Mouse (Mus musculus): ENCODE data around the gene Cdk11b. TPM values are rescaled to one million over a fixed set of nuclear protein-coding genes. Genes with fewer than 3 reads are reported as not detected.
"Not testable (repeated sequence)": the region's sequence is repeated elsewhere in the genome, so short reads cannot be mapped to it uniquely, and the experiment has no call there.

Gene Cdk11b
- total RNA-seq, 2 experiments from 2014 or later, result 32.1 to 34.2 TPM

DNA sequence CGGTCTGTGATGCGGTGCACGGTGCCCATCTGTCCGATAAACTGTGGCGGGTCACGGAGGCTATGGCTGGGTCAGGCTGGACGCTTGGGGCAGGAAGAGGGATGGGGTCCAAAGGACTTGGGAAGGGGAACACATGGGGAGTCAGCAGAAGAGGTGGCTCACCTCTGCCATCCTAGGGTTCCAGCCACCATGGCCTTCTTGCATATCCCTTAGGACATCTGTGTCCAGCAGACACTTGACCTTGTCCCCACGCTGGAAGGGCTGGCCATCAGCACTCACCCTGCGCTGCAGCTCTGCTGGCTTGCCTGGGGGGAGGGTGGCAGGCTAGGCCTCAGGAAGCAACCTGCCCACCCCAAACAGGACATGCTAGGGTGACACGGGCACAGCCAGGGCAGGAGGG lies 34.3 kb downstream of the Cdk11b start:
- DNase-seq, result no peak
- intact Hi-C loops (cut with DNase I), result no loop called here

DNA sequence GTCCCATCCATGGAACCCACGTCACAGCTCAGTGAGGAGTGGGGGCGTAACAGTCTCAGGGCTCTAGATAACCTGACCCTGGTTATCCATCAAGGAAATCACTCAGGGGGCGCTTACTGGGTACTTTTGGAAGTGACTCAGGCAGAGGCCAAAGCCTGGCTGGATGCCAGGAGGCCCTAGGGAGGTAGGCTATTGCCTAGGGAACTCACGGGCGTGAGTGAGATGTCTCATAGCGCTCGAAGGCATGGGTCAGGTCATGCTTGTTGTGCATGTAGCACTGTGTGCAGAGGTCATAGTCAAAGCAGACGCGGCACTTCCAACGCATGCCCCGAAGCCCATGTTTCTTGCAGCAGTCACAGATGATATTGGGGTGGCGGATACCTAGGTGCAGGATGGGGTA lies 36.0 kb downstream of the Cdk11b start:
- no peak for DNase-seq
- intact Hi-C loops (cut with DNase I), result no loop called here

DNA sequence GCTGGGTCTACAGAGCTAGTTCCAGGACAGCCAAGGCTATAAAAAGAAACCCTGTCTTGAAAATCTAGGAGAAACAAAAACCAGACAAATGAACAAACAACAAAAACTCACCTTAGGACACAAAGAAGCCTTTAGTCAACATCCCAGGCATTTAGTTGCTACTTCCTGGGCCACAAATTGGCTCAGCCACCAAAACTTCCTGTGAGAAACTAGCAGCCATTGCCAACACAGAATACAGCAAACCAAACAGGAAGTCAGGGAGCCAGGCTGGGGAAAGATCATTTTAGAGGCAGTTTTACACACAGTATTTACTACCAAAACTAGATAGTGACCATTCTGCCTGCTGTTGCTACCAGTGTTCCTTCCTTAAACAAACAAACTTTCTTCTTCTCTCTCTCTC lies 42.2 kb downstream of the Cdk11b start:
- intact Hi-C loops (cut with DNase I), result loop anchor here (5.0 kb wide), 1 partner anchor 40 kb away; no protein-coding TSS in a partner anchor
- DNase-seq, result no peak

DNA sequence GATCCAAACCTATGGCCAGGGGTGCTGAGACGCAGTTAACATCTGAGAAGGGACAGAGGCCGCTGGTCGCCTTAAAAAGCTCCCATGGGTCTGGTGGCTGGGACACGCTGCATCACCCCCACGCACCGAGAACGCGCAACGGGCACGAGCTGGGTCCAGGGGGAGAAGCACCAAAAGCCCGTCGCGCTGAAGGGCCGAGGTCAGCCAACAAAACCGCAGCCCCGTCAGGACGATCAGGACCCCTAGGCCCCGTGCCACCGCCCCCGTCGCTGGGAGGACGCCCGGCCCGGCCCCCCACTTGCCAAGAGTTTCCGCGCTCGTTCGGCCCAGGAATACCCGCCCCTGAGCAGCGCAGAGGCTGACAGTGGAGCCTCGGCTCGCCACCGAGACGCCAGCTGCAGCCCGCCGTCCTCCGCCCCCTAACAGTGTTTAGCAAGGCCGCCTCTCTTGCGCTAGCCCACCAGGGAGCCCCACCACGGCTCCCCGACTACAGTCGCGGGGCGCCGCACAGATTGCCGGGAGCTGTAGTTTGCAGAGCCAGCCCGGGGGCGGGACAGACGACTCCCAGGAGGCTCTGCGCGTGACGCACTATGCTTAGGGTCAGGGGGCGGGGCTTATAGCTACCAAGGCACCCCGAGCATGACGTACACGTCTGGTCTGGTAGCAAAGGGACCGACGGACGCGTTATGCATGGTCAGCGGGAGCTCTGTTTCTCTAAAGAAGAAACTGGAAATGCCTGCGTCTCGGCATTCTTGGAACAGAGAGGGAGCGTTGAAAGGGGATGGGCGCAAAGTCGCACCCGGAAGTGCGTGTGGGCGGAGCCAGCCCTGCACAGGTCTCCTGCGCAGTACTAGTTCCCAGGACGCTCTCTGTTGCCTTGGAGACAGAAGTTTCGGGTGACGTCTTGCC lies 44.3 kb downstream of the Cdk11b start, which contains the start of gene Mib2:
Gene Mib2, minus strand, starts transcription at position 510 of the 909 bp plus-strand sequence.
- peak; percentile 95 to 98 for DNase-seq
- intact Hi-C loops (cut with DNase I), result loop anchor here (5.0 kb wide), 1 partner anchor 42 kb away; no protein-coding TSS in a partner anchor

DNA sequence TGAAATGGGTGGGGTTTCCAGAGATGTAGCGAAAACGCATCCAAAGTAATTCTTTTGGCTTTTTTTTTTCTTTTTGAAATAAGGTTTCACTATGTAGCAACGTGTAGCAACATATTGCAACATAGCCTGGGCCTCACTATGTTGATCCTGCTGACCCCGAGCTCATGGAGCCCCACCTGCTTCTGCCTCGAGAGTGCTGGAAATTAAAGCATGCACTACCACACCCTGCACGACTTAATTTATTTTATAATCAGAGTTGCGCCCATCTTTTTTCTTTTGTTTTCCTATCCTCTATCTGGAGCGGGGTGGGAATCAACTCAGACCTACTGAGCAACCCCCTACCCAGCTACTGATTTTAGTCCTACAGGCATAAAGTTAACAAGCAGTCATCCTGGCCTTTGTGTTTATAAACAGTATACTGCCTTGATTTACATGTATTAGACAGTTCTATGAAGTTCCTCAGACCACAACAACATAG lies 45.0 kb downstream of the Cdk11b start:
- intact Hi-C loops (cut with DNase I), result loop anchor here (5.0 kb wide), 1 partner anchor 42 kb away; no protein-coding TSS in a partner anchor
- no peak for DNase-seq

DNA sequence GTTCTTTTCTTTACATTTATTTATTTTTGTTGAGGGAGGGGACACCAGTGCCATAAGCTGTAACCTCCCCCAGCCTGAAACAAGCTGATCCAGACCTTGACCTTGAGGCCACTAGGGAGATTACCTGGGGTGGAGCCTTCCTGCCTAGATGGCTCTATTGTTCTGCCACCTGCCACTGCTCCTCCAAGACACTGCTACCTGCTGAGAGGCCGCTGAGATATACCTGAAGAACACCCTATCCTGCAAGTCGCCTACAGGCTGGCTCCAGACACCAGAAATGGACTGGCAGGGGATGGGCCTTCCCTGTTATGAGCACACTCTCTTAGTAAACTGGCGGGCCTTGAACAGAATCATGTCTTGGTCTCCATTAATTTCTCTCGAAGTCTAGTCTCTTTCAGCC lies 45.6 kb downstream of the Cdk11b start:
- DNase-seq; intact Hi-C loops (cut with DNase I): not testable (repeated sequence)

DNA sequence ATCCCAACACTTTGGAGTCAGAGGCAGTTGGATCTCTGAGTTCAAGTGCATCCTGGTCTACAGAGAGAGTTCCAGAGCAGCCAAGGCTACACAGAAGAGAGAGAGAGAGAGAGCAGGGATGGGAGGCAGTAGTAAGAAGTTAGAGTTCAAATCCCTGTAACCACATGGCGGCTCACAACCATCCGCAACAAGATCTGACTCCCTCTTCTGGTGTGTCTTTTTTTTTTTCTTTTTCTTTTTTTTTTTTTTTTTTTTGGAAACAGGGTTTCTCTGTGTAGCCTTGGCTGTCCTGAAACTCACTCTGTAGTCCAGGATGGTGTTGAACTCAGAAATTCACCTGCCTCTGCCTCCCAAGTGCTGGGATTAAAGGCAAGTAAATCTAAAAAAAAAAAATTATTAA lies 47.4 kb downstream of the Cdk11b start:
- DNase-seq, result no peak
- intact Hi-C loops (cut with DNase I), result no loop called here

DNA sequence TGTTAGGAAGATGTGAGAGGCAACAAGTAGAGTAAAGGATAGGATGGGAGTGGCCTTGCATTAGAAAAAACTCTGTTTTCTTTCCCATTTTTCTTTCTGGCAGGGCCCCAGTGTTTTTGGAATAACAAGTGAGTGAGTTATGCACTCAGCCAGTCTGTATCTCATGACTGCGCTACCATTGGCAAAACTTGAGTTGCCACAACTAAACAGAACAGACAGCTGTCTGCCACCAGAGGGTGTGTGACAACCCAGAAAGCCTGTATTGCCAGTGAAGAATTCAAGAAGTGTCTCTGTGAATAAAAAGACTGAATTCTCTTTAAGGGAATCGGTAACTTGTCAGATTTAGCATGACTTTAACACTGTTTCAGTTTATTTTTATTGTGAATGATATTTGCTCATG lies 51.3 kb downstream of the Cdk11b start:
- intact Hi-C loops (cut with DNase I), result no loop called here
- DNase-seq, result no peak

DNA sequence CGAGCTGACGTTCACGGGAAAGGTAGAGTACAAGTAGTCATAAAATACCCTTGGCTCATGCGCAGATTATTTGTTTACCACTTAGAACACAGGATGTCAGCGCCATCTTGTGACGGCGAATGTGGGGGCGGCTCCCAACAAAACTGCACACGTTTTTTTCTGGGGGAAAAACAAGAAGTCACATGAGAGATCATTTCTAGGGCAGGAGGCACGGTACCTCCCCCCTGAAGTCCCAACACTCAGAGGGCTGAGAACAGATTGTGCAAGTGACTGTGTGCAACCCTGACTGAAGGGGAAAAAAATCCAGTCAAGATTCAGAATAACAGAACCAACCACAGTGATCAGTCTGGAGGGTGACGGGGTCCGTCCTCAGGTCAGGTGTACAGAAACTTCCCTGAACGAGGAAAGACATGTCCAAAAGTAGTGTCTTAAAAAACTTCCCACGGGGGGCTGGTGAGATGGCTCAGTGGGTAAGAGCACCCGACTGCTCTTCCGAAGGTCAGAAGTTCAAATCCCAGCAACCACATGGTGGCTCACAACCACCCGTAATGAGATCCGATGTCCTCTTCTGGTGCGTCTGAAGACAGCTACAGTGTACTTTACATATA lies 59.1 kb downstream of the Cdk11b start:
- DNase-seq; intact Hi-C loops (cut with DNase I): not testable (repeated sequence)

DNA sequence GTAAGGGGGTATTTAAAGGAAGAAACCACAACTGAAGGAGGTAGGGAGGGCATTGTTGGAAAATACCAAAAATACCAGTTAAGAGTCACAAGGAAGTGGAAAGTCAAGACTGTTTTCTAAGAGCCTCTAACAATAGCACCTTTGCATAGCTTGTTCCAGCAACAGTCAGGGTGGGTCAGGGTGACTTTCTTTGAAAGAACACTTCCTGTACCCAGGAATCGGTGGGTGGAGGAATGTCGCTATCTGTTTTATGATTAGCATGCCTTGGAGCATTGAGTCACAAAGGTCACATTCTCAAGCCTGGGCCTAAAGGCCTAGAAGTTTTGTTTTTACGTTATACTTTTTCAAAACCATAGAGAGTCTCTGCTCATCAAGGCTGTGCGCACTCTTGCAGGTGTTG lies 63.1 kb downstream of the Cdk11b start:
- intact Hi-C loops (cut with DNase I); DNase-seq: not testable (repeated sequence)

DNA sequence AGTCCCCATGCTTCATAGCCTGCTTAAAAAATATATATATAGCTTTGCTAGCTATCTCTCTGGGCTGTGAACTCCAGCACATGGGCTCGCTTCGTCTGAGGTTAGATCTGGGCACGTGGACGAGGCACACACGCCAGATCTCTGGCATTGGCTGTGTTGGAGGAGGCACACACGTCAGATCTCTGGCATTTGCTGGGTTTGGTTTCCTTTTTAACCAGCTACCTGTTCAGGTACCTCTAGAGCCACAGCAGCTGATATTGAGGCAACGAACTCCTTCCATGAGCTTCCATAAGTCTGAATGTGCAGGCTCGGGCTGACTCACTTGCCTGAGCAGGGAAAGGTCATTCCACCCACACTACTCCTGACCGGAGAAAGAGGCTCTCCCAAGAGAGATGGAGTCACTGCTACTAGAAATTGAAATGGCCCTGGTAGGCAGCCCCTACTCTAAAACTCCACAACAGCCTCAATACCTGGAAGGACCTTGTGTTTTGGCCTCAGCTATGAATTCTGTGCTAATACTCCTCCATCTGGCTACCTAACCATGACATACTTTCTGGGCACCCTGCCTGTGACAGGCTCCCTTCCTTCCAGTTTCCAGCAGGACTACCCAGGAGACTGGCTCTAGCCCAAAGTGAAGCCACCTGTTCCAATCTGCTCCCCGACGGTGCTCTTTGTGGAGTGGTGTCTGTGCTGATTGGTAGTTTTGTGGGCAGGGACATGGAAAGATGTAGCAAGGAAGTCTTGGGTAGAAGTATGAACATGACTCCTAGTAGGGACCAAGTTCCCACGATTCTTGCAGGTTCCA lies 66.1 kb downstream of the Cdk11b start:
- intact Hi-C loops (cut with DNase I), result no loop called here
- no peak for DNase-seq

DNA sequence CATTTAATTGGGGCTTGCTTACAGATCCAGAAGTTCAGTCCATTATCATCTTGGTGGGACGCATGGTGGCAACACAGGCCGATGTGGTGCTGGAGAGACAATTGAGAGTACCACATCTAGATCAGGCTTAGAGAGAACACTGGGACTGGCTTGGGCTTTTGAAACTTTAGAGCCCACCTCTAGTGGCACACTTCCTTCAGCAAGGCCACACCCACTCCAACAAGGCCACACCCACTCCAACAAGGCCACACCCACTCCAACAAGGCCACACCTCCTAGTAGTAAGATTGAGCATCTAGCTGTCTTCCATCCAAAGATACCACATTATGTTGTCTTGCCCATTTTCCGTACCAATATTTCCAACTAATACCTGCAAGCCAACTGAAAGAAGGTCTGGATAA lies 67.8 kb downstream of the Cdk11b start:
- no peak for DNase-seq
- intact Hi-C loops (cut with DNase I), result no loop called here

DNA sequence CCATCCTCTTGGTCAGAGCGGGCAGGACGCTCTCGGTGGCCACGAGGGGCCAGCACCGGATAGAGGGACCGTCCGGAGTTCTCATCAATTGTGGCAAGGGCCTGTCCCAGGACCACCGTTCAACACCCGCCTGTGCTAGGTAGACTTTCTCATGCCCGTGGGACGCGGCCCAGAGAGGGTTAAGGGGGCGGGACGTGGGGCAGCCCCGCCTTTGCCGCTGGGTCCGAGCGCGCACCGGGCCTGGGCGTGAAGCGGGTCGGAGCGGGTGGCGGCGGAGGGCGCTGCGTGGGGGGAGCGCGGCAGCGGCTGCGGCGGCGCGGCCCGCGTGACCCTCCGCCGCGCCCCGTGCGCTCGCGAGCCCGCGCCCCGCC lies 69.4 kb downstream of the Cdk11b start, which contains the start of gene Fndc10:
Gene Fndc10, plus strand, starts transcription at position 232 of the 371 bp plus-strand sequence.
- intact Hi-C loops (cut with DNase I), result no loop called here
- DNase-seq, result peak in 1 of 2 experiments; percentile 68

DNA sequence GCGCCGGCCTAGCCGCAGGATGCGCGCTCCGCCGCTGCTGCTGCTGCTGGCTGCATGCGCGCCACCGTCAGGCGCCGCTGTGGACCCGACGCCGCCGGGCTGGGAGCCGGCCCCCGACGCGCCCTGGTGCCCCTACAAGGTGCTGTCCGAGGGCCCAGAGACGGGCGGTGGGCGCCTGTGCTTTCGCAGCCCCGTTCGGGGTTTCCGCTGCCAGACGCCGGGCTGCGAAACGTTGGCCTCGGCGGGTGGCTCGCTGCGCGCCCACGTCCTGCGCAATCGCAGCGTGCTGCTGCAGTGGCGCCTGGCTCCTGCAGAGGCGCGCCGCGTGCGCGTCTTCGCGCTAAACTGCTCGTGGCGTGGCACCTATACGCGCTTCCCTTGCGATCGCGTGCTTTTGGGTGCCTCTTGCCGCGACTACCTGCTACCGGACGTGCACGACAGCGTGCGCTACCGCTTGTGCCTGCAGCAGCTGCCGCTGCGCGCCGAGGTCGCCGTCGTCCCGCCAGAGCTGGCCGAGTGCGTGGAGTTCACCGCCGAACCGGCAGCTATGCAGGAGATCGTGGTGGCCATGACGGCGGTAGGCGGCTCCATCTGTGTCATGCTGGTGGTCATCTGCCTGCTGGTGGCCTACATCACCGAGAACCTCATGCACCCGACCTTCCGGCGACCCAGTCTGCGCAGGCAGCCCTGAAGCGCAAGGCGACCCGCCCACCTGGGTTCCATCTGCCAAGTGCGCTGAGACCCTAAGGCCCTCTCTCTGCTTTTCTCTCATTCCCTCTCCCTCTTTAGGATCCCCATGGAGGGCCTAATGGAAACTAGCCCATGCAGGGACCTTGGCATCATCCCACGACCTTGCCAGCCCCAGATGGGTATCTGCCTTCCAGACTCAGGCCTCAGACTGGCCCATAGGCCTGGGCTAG lies 70.1 kb downstream of the Cdk11b start:
- intact Hi-C loops (cut with DNase I), result no loop called here
- peak; percentile 56 to 73 for DNase-seq

DNA sequence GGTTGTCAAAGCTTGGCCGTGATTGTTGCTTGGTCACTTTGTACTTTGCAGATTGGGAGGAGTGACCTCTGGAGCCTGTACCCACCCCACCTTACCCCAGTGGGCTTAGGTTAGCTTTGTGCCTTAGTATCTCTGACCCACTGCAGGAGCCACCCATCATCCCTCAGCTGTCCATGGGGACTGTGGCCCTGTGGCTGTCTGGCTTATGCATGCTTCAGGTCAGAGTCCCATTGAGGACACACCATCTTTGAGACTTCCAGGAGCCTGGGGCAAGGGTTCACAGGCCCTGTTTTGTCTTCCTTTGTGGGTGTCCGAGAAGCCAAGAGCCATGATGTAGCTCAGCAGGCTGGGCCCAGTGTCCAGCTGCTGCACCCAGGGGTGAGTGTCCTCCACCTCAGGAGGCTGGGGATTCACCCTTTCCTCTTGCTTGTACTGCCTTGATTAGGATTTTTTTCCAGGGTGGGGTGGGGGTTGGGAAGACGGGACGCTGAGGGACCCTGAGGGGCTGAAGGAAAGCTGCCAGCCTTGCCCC lies 70.9 kb downstream of the Cdk11b start:
- intact Hi-C loops (cut with DNase I), result no loop called here
- no peak for DNase-seq

DNA sequence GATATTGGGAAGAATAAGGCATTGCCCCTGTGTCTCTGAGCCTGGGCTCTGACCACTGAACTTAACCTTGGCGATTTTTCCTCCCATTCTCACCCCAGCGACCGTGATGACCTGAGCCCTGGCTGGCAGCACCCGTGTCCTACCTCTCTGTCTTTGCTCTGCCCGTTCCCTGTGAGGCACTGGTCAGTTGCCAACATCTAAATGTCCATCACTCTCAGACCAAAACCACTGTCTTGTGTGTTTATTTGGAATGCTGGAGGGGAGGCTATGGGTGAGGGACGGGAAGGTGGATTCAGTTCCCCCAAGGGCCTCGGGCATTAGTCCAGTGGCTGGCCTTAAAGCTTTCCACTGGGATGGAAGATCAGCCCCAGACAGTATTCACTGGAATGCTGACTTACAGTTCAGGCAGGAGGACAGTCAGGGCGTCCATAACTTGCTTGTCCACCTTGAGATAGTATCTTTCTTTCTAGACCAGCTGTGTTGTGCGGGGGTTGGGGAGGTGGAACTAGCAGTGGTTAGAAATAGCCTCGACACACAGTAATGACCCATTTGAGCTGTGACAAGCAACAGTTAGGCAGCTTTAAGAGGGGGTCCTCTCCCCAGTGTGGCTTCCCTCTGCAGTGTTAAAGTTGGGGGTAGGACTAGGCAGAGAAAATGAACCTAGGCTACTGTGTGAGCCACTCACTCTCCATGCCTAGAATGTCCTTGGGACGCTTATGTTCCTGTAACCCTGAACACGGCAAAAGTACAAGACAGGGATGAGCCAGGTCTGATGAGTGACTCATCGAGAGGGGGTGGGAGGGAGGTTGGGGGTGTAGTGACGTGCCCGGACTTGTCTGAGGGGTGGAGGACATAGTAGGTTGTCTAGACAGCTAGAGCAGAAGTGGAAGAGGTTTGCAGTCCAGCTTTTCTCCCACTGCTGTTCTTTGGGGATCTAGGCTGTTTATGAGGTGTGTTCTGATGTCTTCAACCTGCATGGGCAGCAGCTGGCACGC lies 71.9 kb downstream of the Cdk11b start:
- intact Hi-C loops (cut with DNase I), result no loop called here
- DNase-seq, result no peak
